Comparison of ENCODE assay signal across 10 mouse cellular contexts in the genomic region with DNA sequence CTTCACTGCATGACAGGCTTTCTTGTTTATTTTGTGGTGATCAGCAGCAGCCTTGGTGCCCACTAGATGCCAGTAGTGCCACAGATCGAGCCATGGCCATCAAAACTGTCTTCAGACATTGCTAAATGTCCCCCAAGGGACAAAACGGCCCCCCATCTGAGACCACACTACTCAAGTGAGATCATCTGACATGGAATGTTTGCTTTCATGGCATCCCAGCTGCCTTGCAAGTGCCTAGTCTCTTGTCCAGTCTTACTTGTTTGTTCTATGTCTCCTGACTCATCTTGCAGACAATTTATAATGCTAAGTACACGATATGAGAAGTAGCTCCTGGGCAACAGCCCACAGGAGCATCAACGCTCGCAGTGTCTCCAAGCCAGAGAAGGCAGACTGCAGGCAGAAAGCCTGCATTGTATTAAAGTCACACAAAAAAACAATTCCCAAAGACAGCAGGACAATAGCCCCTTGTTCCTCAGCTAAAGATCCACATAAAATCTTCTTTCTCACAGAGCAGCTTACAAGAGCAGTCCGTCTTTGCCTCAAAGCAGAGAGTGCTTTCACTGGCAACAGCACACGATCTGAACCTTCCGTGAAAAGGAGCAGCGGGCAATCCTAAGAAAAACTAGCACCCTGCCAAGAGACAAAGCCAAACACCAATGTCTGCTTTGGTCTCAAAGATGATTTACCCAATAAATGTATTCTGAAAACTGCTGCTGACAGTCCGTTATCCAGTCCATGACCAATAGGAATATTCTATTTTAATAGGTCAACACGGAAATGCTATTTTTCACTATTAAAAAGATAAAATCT.
A peak's percentile ranks its signal among the peaks of the same experiment; 100 is the strongest.
DNase-seq lines count a peak whose midpoint lies in the region; ATAC-seq and TF ChIP-seq lines count a peak whose summit lies in the region.
"Had no signal": no experiment of that assay in that cellular context is flagged by ENCODE, and none has a peak within 500 bp of the region (broad histone marks: within the 10 kb centered on the region; RNA-seq: fewer than 3 reads in every experiment).

No protein-coding gene starts in this region.

- no peak overlapping the region for H3K9ac ChIP-seq in heart, postnatal 0 days (replicated peaks; ENCODE audit: low read depth, low read length)
- H3K9ac ChIP-seq in embryonic facial prominence, embryonic 15.5 days: no peak overlapping the region
- H3K9ac ChIP-seq: heart, embryonic 13.5 days had no signal

- H3K4me3 ChIP-seq in heart, postnatal 0 days (ENCODE audit: low read depth, low read length): no peak overlapping the region
- H3K4me3 ChIP-seq in embryonic facial prominence, embryonic 15.5 days (replicated peaks): no peak overlapping the region
- H3K4me3 ChIP-seq: heart, embryonic 13.5 days had no signal

- H3K4me1 ChIP-seq in heart, postnatal 0 days (ENCODE audit: control insufficient read depth, insufficient read depth): no peaks in the 10 kb centered on the region
- H3K4me1 ChIP-seq in embryonic facial prominence, embryonic 15.5 days: no peaks in the 10 kb centered on the region

- DNase-seq in heart, postnatal 0 days (ENCODE audit: low spot score): no peak
- DNase-seq in heart, adult 8-10 months (ENCODE audit: low spot score): no peak
- no peak for DNase-seq in Patski (ENCODE audit: low read depth, low spot score)
- DNase-seq in layer of hippocampus, postnatal 36 days: peak; percentile 38 to 50
- peak; percentile 42 to 48 for DNase-seq in right cerebral cortex, postnatal 10 days (ENCODE audit: low spot score in 2 of 2)
- no peak for DNase-seq in adrenal gland, postnatal 4 days (ENCODE audit: low spot score in 2 of 2)
- no peak for DNase-seq in heart, postnatal 25 days (ENCODE audit: low spot score)

- in situ Hi-C loops in Patski (cut with MboI; ENCODE audit: low pct_unique_long_range_greater_than_20kb): loop anchor here (5.0 kb wide), 2 partner anchors 88 to 133 kb away; a partner anchor contains a TSS

- WGBS in heart, postnatal 0 days: 74% methylated on average over 11 of the region's 11 CpGs
- 40% methylated on average over 11 of the region's 11 CpGs for WGBS in embryonic facial prominence, embryonic 15.5 days

- CTCF ChIA-PET in Patski (lab: Charles Lee): interaction anchor here (0.7 to 1.6 kb wide), 4 partner anchors 13 to 133 kb away, joined by 4 to 5 read pairs (median 4); no protein-coding TSS in a partner anchor

- H3K27ac ChIP-seq in heart, postnatal 0 days (ENCODE audit: low read depth): no peak overlapping the region
- 0 out of 2 replicates have a peak overlapping the region, but pooled peaks have one; percentile 14 for H3K27ac ChIP-seq in embryonic facial prominence, embryonic 15.5 days (replicated peaks)
- H3K27ac ChIP-seq: heart, embryonic 13.5 days; macrophage had no signal

- H3K4me2 ChIP-seq in heart, postnatal 0 days (ENCODE audit: low read depth, low read length): no peak overlapping the region
- no peak overlapping the region for H3K4me2 ChIP-seq in embryonic facial prominence, embryonic 15.5 days (replicated peaks)
- H3K4me2 ChIP-seq: heart, embryonic 13.5 days had no signal

- peaks cover 68% of the 10 kb centered on the region for H3K36me3 ChIP-seq in heart, postnatal 0 days (replicated peaks; ENCODE audit: control insufficient read depth, insufficient read depth, low read length)
- peaks cover 4% of the 10 kb centered on the region; the same call in 1 of the 2 replicates for H3K36me3 ChIP-seq in embryonic facial prominence, embryonic 15.5 days

- no peak for TF ChIP-seq EP300 in heart, postnatal 0 days (IDR thresholded peaks at IDR 0.05; ENCODE audit: low read depth)

- H3K9me3 ChIP-seq in heart, postnatal 0 days (replicated peaks; ENCODE audit: control insufficient read depth, low read length): no peaks in the 10 kb centered on the region
- H3K9me3 ChIP-seq in embryonic facial prominence, embryonic 15.5 days (replicated peaks): no peaks in the 10 kb centered on the region
- H3K9me3 ChIP-seq: heart, embryonic 13.5 days had no signal

- peak; percentile 53 for TF ChIP-seq CTCF in heart, postnatal 0 days (IDR thresholded peaks at IDR 0.05; ENCODE audit: low read depth)
- TF ChIP-seq CTCF in Patski (IDR thresholded peaks at IDR 0.05): peak; percentile 76

- H3K27me3 ChIP-seq in heart, postnatal 0 days (ENCODE audit: control insufficient read depth, insufficient read depth, low read length): no peaks in the 10 kb centered on the region
- no peaks in the 10 kb centered on the region for H3K27me3 ChIP-seq in Patski
- H3K27me3 ChIP-seq in embryonic facial prominence, embryonic 15.5 days: no peaks in the 10 kb centered on the region
- H3K27me3 ChIP-seq: heart, embryonic 13.5 days had no signal

- peak; percentile 30; the same call in 1 of the 2 replicates for ATAC-seq in heart, postnatal 0 days (ENCODE audit: insufficient read depth, low read depth)
- ATAC-seq in Patski: peak; percentile 57
- ATAC-seq in embryonic facial prominence, embryonic 15.5 days (ENCODE audit: insufficient number of reproducible peaks, low FRiP score, low TSS enrichment, low read depth): no peak

- intact Hi-C loops in heart, postnatal 25 days (cut with DNase I): loop anchor here (1.0 kb wide), 1 partner anchor 131 kb away; no protein-coding TSS in a partner anchor

- POLR2A ChIA-PET in Patski (lab: Charles Lee): no interaction called here

Comparison
In these comparisons a context has a peak if more than half of its experiments do, and no peak if none do; other contexts are left out.
1. DNase-seq: peak in layer of hippocampus, postnatal 36 days (2 of 2) and right cerebral cortex, postnatal 10 days (2 of 2); none in heart, postnatal 0 days (single experiment), heart, adult 8-10 months (single experiment), Patski (single experiment), adrenal gland, postnatal 4 days (0 of 2) and heart, postnatal 25 days (single experiment).